Comparison of ENCODE assay signal across 16 mouse cellular contexts in the genomic region with DNA sequence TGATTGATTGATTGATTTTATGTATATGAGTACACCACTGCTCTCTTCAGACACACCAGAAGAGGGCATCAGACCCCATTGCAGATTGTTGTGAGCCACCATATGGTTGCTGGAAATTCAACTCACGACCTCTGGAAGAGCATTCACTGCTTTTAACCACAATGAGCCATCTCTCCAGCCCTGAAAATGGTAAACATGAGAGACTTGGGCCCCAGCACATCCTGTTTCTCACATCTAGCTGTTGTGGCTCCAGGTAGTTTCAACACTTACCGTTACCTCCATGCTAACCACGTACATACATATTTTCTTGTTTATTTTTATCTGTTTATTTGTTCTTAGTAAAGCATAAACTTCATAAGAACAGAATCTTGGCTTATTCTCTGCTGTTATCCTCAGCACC. TPM values are rescaled to one million over a fixed set of nuclear protein-coding genes. Genes with fewer than 3 reads are reported as not detected.
DNase-seq lines count a peak whose midpoint lies in the region.
"Had no signal": no experiment of that assay in that cellular context is flagged by ENCODE, and none has a peak within 500 bp of the region (broad histone marks: within the 10 kb centered on the region; RNA-seq: fewer than 3 reads in every experiment).

No protein-coding gene starts in this region.

- DNase-seq in CD4-positive, CD25-positive, alpha-beta regulatory T cell, adult 2 months (ENCODE audit: low read depth, low spot score) = peak; percentile 50
- DNase-seq in T-cell, adult 2 months (ENCODE audit: low spot score) = peak; percentile 41
- DNase-seq in induced T-regulatory cell, adult 2 months (ENCODE audit: low read depth) = peak; percentile 52
- peak; percentile 47 for DNase-seq in naive thymus-derived CD4-positive, alpha-beta T cell, adult 2 months (ENCODE audit: low read depth)
- DNase-seq in layer of hippocampus, postnatal 10 days (ENCODE audit: low spot score in 2 of 2) = no peak
- DNase-seq in adrenal gland, adult 8-10 months = no peak
- DNase-seq in B cell, adult 2 months = no peak
- no peak for DNase-seq in heart, adult 9 months (ENCODE audit: low spot score in 2 of 2)
- DNase-seq: adrenal gland, adult 2 months; adrenal gland, postnatal 14 days; adrenal gland, postnatal 36 days; cerebellum, adult 11-12 months; cerebellum, adult 2 months; cerebellum, adult 9-10 months; cerebellum, postnatal 10 days had no signal

RNA-seq across cellular contexts. Expression of gene St8sia6, which starts 42.4 kb away (rescaled TPM):
- total RNA-seq in layer of hippocampus, postnatal 10 days (2021) = 1 to 10 TPM; 2.1 to 2.4 TPM
- total RNA-seq in adrenal gland, adult 8-10 months (2022) = 1 to 10 TPM in 3 of 4 experiments, under 1 TPM in 1; 0.74 to 1.8 (median 1.1) TPM
- total RNA-seq: MEL had no signal

Comparison
In these comparisons a context has a peak if more than half of its experiments do, and no peak if none do; other contexts are left out.
1. DNase-seq: peak in CD4-positive, CD25-positive, alpha-beta regulatory T cell, adult 2 months (single experiment), T-cell, adult 2 months (single experiment), induced T-regulatory cell, adult 2 months (single experiment) and naive thymus-derived CD4-positive, alpha-beta T cell, adult 2 months (single experiment); none in layer of hippocampus, postnatal 10 days (0 of 2), adrenal gland, adult 8-10 months (single experiment), B cell, adult 2 months (0 of 2) and heart, adult 9 months (0 of 2).